Mouse (Mus musculus) midbrain, embryonic 15.5 days (tissue): ENCODE data around the gene Hdhd5. TPM values are rescaled to one million over a fixed set of nuclear protein-coding genes. Genes with fewer than 3 reads are reported as not detected.

ENCODE experiments used
- ATAC-seq: fragments of 200-750 bp; cut with Nextera tagmentation; replicated peaks from 2 replicates; pipeline ENCODE4 v1.8.0; 2017; ENCODE audit warnings: moderate TSS enrichment
- H3K27ac ChIP-seq: fragments of 300-500 bp; sonication (generic); 2 replicates; pipeline ENCODE4 v1.5.1; 2015; ENCODE audit warnings: mild to moderate bottlenecking, inconsistent platforms
- H3K27me3 ChIP-seq: fragments of 300-500 bp; sonication (generic); replicated peaks from 2 replicates; pipeline ENCODE4 v1.6.1; 2015; ENCODE audit warnings: inconsistent platforms
- H3K36me3 ChIP-seq: fragments of 300-500 bp; sonication (generic); replicated peaks from 2 replicates; pipeline ENCODE4 v1.6.1; 2015; ENCODE audit warnings: inconsistent platforms
- H3K4me1 ChIP-seq: fragments of 300-500 bp; sonication (generic); 2 replicates; pipeline ENCODE4 v1.6.1; 2015; ENCODE audit warnings: inconsistent platforms
- H3K4me2 ChIP-seq: fragments of 300-500 bp; sonication (generic); 2 replicates; pipeline ENCODE4 v1.6.1; 2015; ENCODE audit warnings: inconsistent platforms, mild to moderate bottlenecking, moderate library complexity
- H3K4me3 ChIP-seq: fragments of 300-500 bp; sonication (generic); 2 replicates; pipeline ENCODE4 v1.5.1; 2015; ENCODE audit warnings: mild to moderate bottlenecking, inconsistent platforms
- H3K9ac ChIP-seq: fragments of 300-500 bp; sonication (generic); 2 replicates; pipeline ENCODE4 v1.6.1; 2015; ENCODE audit warnings: mild to moderate bottlenecking, inconsistent platforms
- H3K9me3 ChIP-seq: fragments of 300-500 bp; sonication (generic); 2 replicates; pipeline ENCODE4 v1.6.1; 2016; ENCODE audit warnings: inconsistent platforms
- WGBS: fragments of 180-500 bp; shearing (Covaris S2); methylation state at CpG from one replicate; pipeline ENCODE4 v1.1.7; 2015; ENCODE audit warnings: mixed read lengths; 5-methylcytosine and 5-hydroxymethylcytosine counted together
- polyA plus RNA-seq: library from polyadenylated mRNA; unstranded; fragments of >200 nt; fragmentation: Nextera tagmentation; extraction: Ambion mirVana; gene quantifications from 2 replicates; pipeline ENCODE4 v1.2.1, GENCODE M21; 2015

The Hdhd5 gene
- polyA plus RNA-seq, 1 experiment from 2014 or later = 15.5 TPM

DNA sequence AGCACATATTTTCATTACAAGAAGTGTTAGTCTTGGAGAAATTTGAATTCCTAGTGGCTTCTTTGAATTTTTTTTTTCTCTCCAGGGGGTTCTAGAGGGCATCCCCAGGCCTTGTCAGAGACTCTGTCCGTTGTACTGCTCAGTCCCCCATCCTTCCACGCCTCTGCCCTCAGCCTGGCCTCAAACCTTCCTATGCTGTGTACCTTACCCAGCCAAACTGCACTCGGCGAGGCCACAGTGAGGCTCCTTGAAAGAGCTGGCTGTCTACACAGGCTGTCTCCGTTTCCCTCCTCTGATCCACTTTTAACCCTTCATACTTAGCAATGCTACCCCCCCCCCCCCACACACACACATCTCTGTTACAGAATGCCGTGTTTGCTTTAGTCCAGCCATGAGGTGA lies 68.9 kb downstream of the Hdhd5 start:
- Histone ChIP-seq H3K9ac (no peak overlapping the region), H3K4me1 (peaks cover 15% of the 10 kb centered on the region), H3K27ac (no peak overlapping the region), H3K9me3 (no peaks in the 10 kb centered on the region), H3K4me2 (no peak overlapping the region), H3K36me3 (no peaks in the 10 kb centered on the region), H3K27me3 (peaks cover 40% of the 10 kb centered on the region), H3K4me3 (no peak overlapping the region)
- WGBS = 54% methylated on average over 6 of the region's 6 CpGs
- ATAC-seq = no peak

DNA sequence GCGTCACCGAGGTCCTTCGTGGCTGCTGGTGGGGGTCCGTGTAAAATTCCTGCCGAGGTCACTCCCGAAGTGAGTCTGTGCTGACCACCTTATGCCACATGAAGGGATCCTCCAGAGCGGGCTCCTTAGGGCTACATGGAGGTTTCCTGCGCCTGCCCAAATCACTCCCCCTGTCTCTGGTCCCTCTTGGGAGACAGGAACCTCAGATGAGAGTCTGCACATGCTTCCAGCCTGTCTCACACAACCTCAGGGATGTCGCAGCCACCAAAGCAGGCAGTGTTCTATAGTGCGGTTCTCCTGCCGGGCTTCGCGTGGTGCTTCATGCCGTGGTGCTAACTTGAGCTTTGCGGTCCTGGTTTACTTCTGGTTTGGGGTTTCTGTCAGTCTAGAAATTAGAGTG lies 69.9 kb downstream of the Hdhd5 start:
- H3K4me3 ChIP-seq = no peak overlapping the region
- no peaks in the 10 kb centered on the region for H3K36me3 ChIP-seq
- H3K4me1 ChIP-seq = peaks cover 15% of the 10 kb centered on the region
- H3K9ac ChIP-seq = no peak overlapping the region
- no peak overlapping the region for H3K4me2 ChIP-seq
- no peak overlapping the region for H3K27ac ChIP-seq
- peaks cover 40% of the 10 kb centered on the region for H3K27me3 ChIP-seq
- no peaks in the 10 kb centered on the region for H3K9me3 ChIP-seq
- no peak for ATAC-seq
- WGBS = 67% methylated on average over 15 of the region's 15 CpGs

Other genes starting within 250 kb of the Hdhd5 start
- not detected in 2 replicates for gene D330020A13Rik, start 237.0 kb downstream of the Hdhd5 start, polyA plus RNA-seq
- gene B4galnt3, start 236.8 kb downstream of the Hdhd5 start, polyA plus RNA-seq = 0.11 and 0.22 TPM in 2 replicates
- 37.2 and 38.9 TPM in 2 replicates for gene Kdm5a, start 167.2 kb downstream of the Hdhd5 start, polyA plus RNA-seq
- 10.1 and 11.0 TPM in 2 replicates for gene Ccdc77, start 166.9 kb downstream of the Hdhd5 start, polyA plus RNA-seq
- 2.9 and 4.2 TPM in 2 replicates for gene Il17ra, start 68.1 kb downstream of the Hdhd5 start, polyA plus RNA-seq
- gene Tmem121b, start 37.5 kb downstream of the Hdhd5 start, polyA plus RNA-seq = 3.6 and 3.8 TPM in 2 replicates
- gene Cecr2, start 135.1 kb upstream of the Hdhd5 start, polyA plus RNA-seq = 2.2 and 2.7 TPM in 2 replicates
- 9.8 and 12.5 TPM in 2 replicates for gene Slc25a18, start 242.3 kb upstream of the Hdhd5 start, polyA plus RNA-seq